Mouse (Mus musculus) megakaryocyte, embryonic 14.5 days (primary cell): Measurements from ENCODE around the gene Lekr1.

Experiments used
- FLI1 ChIP-seq: IDR thresholded peaks from 2 replicates; pipeline ENCODE4 v1.6.1; 2012; ENCODE audit warnings: low read length, inconsistent platforms, mixed read lengths
- GATA1 ChIP-seq: IDR thresholded peaks from 3 replicates; pipeline ENCODE4 v1.6.1; 2012; ENCODE audit warnings: mixed read lengths, low read length, inconsistent platforms, borderline replicate concordance

DNA sequence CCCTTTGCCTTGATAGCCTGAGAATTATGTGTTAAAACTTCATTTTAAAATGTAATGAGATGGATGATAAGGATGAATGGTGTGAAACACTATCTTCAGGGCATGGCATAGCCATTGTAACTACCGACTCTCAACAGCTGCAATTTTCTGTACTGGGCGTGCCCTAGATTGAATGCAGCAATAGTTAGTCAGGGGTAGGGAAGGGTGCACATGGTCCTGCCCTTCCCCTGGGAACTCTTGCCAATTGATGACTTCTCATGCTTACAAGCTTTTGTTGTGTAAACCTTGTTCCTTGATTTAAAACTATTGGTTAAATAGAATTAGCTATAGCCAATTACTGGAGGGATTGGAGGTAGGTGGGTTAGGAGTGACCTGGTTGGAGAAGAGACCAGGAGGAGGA lies 23.1 kb upstream of the Lekr1 start:
- TF ChIP-seq FLI1 (no peak), GATA1 (no peak)
